ENCODE assay signal across 17 mouse cellular contexts in genomic region chr3:52446500-52446899, GRCm38 (mm10).
DNase-seq lines count a peak whose midpoint lies in the region; TF ChIP-seq lines count a peak whose summit lies in the region.
"Had no signal": no experiment of that assay in that cellular context is flagged by ENCODE, and none has a peak within 500 bp of the region (broad histone marks: within the 10 kb centered on the region; RNA-seq: fewer than 3 reads in every experiment).

No protein-coding gene starts in this region.

- H3K9ac ChIP-seq in CH12.LX (ENCODE audit: insufficient read depth, low read depth) = no peak overlapping the region

- in situ Hi-C loops in CH12.LX (cut with MboI; ENCODE audit: low pct_ligation_motif_present, low pct_unique_long_range_greater_than_20kb, low sequenced_read_pairs) = loop anchor here (10.0 kb wide), 1 partner anchor 182 kb away; the partner anchor contains the start of gene Foxo1

- no peak for TF ChIP-seq CTCF in CH12.LX (conservative IDR thresholded peaks at IDR 0.05 in 1 of 2, IDR thresholded peaks at IDR 0.05 in 1 of 2; ENCODE audit: low read depth in 2 of 2, low read length in 2 of 2)

- H3K27ac ChIP-seq in CH12.LX (ENCODE audit: insufficient read depth, low read depth) = peak overlapping the region; percentile 65

- no peak for TF ChIP-seq POLR2A in CH12.LX (IDR thresholded peaks at IDR 0.05; ENCODE audit: low read depth, low read length)

- no peaks in the 10 kb centered on the region for H3K27me3 ChIP-seq in CH12.LX (replicated peaks)
- H3K27me3 ChIP-seq: Patski had no signal

- H3K9me3 ChIP-seq in CH12.LX (replicated peaks; ENCODE audit: low read length) = no peaks in the 10 kb centered on the region

- H3K4me3 ChIP-seq in CH12.LX (replicated peaks in 1 of 3; ENCODE audit: low read depth in 2 of 3, low read length in 2 of 3, poor library complexity in 1 of 3) = peak overlapping the region in 1 of 3 experiments; percentile 29

- TF ChIP-seq RAD21 in CH12.LX (IDR thresholded peaks at IDR 0.05; ENCODE audit: low read depth, low read length) = no peak

- H3K79me2 ChIP-seq in CH12.LX (replicated peaks; ENCODE audit: control insufficient read depth, extremely low read depth, insufficient read depth, poor library complexity, severe bottlenecking) = no peaks in the 10 kb centered on the region

- dilution Hi-C loops in CH12.LX (cut with MboI; ENCODE audit: extremely low pct_ligation_motif_present, extremely low pct_unique_long_range_greater_than_20kb, low sequenced_read_pairs) = no loop called here

- intact Hi-C loops in heart, postnatal 36 days (cut with DNase I) = no loop called here

- H3K36me3 ChIP-seq in CH12.LX (replicated peaks in 1 of 2; ENCODE audit: control insufficient read depth in 1 of 2, insufficient read depth in 1 of 2, low read length in 1 of 2) = no peaks in the 10 kb centered on the region
- H3K36me3 ChIP-seq: G1E had no signal

- H3K4me2 ChIP-seq in CH12.LX (ENCODE audit: insufficient read depth, low read depth, poor library complexity, severe bottlenecking) = no peak overlapping the region

- TF ChIP-seq EP300 in CH12.LX (IDR thresholded peaks at IDR 0.05; ENCODE audit: low read length) = no peak

- peaks cover 32 to 59% of the 10 kb centered on the region in 2 experiments for H3K4me1 ChIP-seq in CH12.LX (ENCODE audit: control insufficient read depth in 1 of 2, insufficient read depth in 2 of 2)

- peak; percentile 83 for DNase-seq in heart, adult 11 months
- DNase-seq in heart, postnatal 36 days = no peak
- DNase-seq in CH12.LX (ENCODE audit: extremely low read depth) = no peak
- no peak for DNase-seq in natural killer cell, adult 2 months (ENCODE audit: low spot score in 2 of 2)
- DNase-seq: adrenal gland, adult 2 months; adrenal gland, adult 8-10 months; adrenal gland, postnatal 10 days; adrenal gland, postnatal 14 days; adrenal gland, postnatal 25 days; adrenal gland, postnatal 36 days; B cell, adult 2 months; cerebellum, adult 11 months; cerebellum, adult 11-12 months; cerebellum, adult 18-20 months; cerebellum, adult 2 months had no signal

TF ChIP-seq in CH12.LX, 34 proteins besides CTCF, POLR2A, EP300 and RAD21:
- peak; percentile 60 for TF ChIP-seq BHLHE40 (IDR thresholded peaks at IDR 0.05; ENCODE audit: low read depth, low read length)
- TF ChIP-seq E2F4 (IDR thresholded peaks at IDR 0.05; ENCODE audit: insufficient replicate concordance, low read depth, low read length) = no peak
- TF ChIP-seq IRF4 (IDR thresholded peaks at IDR 0.05; ENCODE audit: low read depth, low read length) = no peak
- TF ChIP-seq SIN3A (IDR thresholded peaks at IDR 0.05; ENCODE audit: low read length) = no peak
